Mouse (Mus musculus): Measurements from ENCODE around the gene Lrp4.

DNA sequence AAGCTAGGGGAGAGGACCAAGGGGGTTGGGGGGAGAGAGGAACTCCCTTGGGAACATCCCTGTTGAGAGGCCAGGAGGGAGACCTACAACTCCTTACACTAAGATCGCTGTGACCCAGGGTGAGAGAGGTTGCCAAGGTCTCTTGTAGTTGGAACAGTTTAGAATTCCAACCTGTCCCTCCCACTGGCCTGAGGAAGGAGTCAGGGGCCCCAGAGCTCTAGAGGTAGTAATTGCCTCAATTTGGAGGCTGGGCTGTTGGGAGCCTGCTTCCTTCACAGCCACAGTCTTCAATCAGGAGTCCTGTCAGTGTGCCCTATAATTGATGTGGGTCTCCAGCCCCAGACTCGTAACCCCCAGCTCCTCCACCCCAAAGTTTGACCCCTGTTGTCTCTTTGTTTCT is 4.9 kb downstream of the Lrp4 start:
- TF ChIP-seq CTCF (IDR thresholded peaks at IDR 0.05; ENCODE audit: low read depth) (no peak), EP300 (IDR thresholded peaks at IDR 0.05; ENCODE audit: low read depth) (no peak)

Data from liver, embryonic 14.5 days (tissue).